Mouse (Mus musculus) limb, embryonic 14.5 days (tissue): ENCODE results near the gene Mrvi1. TPM values are rescaled to one million over a fixed set of nuclear protein-coding genes. Genes with fewer than 3 reads are reported as not detected.

Experiments
- ATAC-seq: fragments of 200-750 bp; cut with Nextera tagmentation; 2 replicates; pipeline ENCODE4 v1.8.0; 2017; ENCODE audit warnings: low read depth, moderate number of reproducible peaks, moderate TSS enrichment; ENCODE audit not compliant: low FRiP score
- DNase-seq: peaks from one replicate; pipeline ENCODE4 v3.0.0-alpha.2; 2015; ENCODE audit warnings: low spot score
- H3K27ac ChIP-seq: fragments of 300-500 bp; sonication (generic); replicated peaks from 2 replicates; pipeline ENCODE4 v1.5.1; 2014; ENCODE audit warnings: low read depth, mild to moderate bottlenecking, low read length, moderate library complexity, mixed read lengths
- H3K27me3 ChIP-seq: fragments of 300-500 bp; sonication (generic); 2 replicates; pipeline ENCODE4 v1.6.1; 2014; ENCODE audit warnings: low read length, mixed read lengths; ENCODE audit not compliant: control insufficient read depth, insufficient read depth
- H3K36me3 ChIP-seq: fragments of 300-500 bp; sonication (generic); 2 replicates; pipeline ENCODE4 v1.6.1; 2014; ENCODE audit warnings: mild to moderate bottlenecking, low read length, moderate library complexity, mixed read lengths; ENCODE audit not compliant: control insufficient read depth, insufficient read depth
- H3K4me1 ChIP-seq: fragments of 300-500 bp; sonication (generic); 2 replicates; pipeline ENCODE4 v1.6.1; 2014; ENCODE audit warnings: antibody characterized with exemption, low read length, mixed read lengths; ENCODE audit not compliant: control insufficient read depth, insufficient read depth
- H3K4me2 ChIP-seq: fragments of 300-500 bp; sonication (generic); replicated peaks from 2 replicates; pipeline ENCODE4 v1.6.1; 2014; ENCODE audit warnings: low read depth, mild to moderate bottlenecking, low read length, moderate library complexity; ENCODE audit not compliant: severe bottlenecking
- H3K4me3 ChIP-seq: fragments of 300-500 bp; sonication (generic); replicated peaks from 2 replicates; pipeline ENCODE4 v1.5.1; 2014; ENCODE audit warnings: low read length
- H3K9ac ChIP-seq: fragments of 300-500 bp; sonication (generic); 2 replicates; pipeline ENCODE4 v1.6.1; 2014; ENCODE audit warnings: mild to moderate bottlenecking, low read depth, low read length, moderate library complexity; ENCODE audit not compliant: severe bottlenecking
- H3K9me3 ChIP-seq: fragments of 300-500 bp; sonication (generic); 2 replicates; pipeline ENCODE4 v1.6.1; 2016; ENCODE audit warnings: low read length; ENCODE audit not compliant: control insufficient read depth
- POLR2A ChIP-seq: fragments of 200-500 bp; IDR thresholded peaks from 2 replicates; pipeline ENCODE4 v1.8.0; 2012; ENCODE audit warnings: inconsistent platforms, mild to moderate bottlenecking, moderate library complexity, borderline replicate concordance; ENCODE audit not compliant: insufficient read depth, insufficient read length; ENCODE audit errors: extremely low read depth
- WGBS: fragments of 180-500 bp; shearing (Covaris S2); extraction: QIAGEN DNeasy Blood & Tissue Kit; methylation state at CpG from one replicate; pipeline ENCODE4 v1.1.7; 2014; 5-methylcytosine and 5-hydroxymethylcytosine counted together
- polyA plus RNA-seq, 2 experiments: library from polyadenylated mRNA; depleted of rRNA in 1 of 2; stranded (reverse) in 1 of 2; unstranded in 1 of 2; fragments of >200 nt; fragmentation: Nextera tagmentation in 1 of 2; extraction: Ambion mirVana in 1 of 2; gene quantifications; 2 replicates each; pipeline versions ENCODE4 v1.2.1 to v1.2.3; 2012 to 2014

The Mrvi1 gene
- polyA plus RNA-seq, 2 experiments: 1.0 to 1.2 TPM

DNA sequence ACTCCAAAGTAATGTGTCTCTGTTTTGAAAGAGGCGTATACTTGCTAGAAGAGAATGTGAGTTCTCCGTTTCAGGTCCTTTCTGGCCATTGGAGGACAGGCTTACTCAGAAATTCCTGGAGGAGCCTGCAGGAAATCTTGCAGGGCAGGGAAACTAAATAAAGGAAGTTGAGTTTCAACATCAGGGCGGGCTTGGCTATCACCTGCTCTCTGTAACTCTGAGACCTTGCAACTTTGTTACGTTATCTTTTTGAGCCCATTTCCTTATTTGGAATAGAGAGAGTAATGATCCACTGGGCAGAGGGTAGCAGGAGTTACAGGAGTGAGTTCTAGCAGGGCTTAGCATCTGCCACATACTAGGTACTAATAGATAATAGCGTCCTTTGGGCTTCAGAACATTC is 122.1 kb downstream of the Mrvi1 start:
- Histone ChIP-seq H3K4me2 (no peak overlapping the region), H3K4me1 (no peaks in the 10 kb centered on the region), H3K27ac (no peak overlapping the region), H3K27me3 (no peaks in the 10 kb centered on the region), H3K9me3 (no peaks in the 10 kb centered on the region), H3K4me3 (no peak overlapping the region), H3K36me3 (no peaks in the 10 kb centered on the region), H3K9ac (no peak overlapping the region)
- ATAC-seq (no peak), DNase-seq (no peak)
- TF ChIP-seq POLR2A: no peak
- 54% methylated on average over 5 of the region's 5 CpGs for WGBS

DNA sequence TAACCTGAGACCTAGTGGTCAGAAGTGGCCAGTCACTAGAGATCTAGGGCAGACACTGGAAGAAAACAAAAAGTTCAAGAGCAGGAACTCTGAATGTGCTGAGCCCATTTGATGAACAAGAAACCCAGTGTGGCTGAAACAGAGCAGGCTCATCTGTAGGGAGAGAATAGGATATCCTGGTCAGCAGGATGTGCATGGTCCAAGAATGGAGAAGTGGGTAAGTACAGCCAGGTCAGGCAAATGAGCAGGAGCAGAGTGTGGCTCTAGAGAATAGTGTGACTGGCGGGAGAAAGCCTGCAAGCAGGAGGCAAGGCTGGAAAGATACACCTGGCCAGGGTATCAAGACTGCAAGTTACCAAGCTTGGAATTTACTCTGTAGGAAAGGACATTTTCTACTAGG is 126.7 kb downstream of the Mrvi1 start:
- H3K9ac ChIP-seq: no peak overlapping the region
- no peaks in the 10 kb centered on the region for H3K36me3 ChIP-seq
- no peak overlapping the region for H3K27ac ChIP-seq
- H3K4me1 ChIP-seq: peaks cover 4% of the 10 kb centered on the region
- ATAC-seq (no peak), DNase-seq (no peak)
- H3K27me3 ChIP-seq: no peaks in the 10 kb centered on the region
- H3K4me3 ChIP-seq: no peak overlapping the region
- H3K4me2 ChIP-seq: no peak overlapping the region
- TF ChIP-seq POLR2A: no peak
- WGBS: 62% methylated on average over 1 of the region's 1 CpGs
- no peaks in the 10 kb centered on the region for H3K9me3 ChIP-seq

DNA sequence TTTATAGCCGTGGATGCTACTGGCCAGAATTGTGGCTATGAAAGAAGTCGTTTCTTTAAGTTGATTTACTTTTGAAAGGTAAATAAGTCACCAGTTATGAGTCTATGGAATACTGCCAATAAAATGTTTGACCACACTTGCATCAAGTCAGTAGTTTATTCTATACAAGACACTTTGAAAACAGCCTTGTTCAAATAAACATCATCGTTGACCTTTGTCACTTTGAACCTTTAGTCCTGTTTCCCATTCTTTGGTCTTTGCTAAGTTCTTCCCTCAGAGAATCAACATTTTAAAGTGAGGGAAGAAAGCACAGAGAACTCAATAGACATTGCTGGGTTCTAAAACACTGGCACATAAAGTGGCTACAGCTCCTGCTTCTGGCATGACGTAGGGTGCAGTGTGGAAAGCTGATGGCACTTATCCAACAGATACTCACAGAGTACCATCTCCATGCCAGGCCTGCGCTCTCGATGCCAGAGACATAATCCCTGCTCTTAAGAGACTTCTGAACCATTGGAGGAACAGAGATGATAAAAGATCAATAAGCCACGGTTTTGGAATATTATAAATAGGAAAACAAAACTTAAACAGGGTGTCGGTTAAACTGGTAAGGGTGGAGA is 127.2 kb downstream of the Mrvi1 start:
- Histone ChIP-seq H3K27ac (no peak overlapping the region), H3K27me3 (no peaks in the 10 kb centered on the region), H3K9me3 (no peaks in the 10 kb centered on the region), H3K4me1 (peaks cover 4% of the 10 kb centered on the region), H3K4me2 (no peak overlapping the region), H3K9ac (no peak overlapping the region), H3K36me3 (no peaks in the 10 kb centered on the region), H3K4me3 (no peak overlapping the region)
- DNase-seq (no peak), ATAC-seq (no peak)
- 82% methylated on average over 8 of the region's 8 CpGs for WGBS
- no peak for TF ChIP-seq POLR2A

DNA sequence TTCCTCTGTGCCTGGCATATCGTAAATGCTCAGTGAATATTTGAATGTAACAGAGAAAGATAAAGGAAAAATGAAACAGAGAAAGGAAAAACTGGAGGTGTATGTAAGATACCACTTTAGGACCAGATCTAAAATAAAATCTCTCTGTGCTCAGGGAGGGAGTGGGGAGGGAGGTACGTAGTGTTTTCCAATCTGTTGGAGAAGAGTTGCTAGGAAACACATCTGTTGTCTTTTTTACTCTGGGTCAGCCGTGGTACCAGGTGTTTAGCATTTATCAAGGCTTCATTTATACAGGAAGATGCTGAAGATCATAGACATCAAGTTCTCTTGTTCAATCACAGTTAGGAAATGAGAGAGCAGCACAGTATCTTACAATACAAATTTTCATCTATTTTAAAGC is 127.7 kb downstream of the Mrvi1 start:
- no peak for TF ChIP-seq POLR2A
- peaks cover 4% of the 10 kb centered on the region for H3K4me1 ChIP-seq
- H3K27ac ChIP-seq: no peak overlapping the region
- H3K27me3 ChIP-seq: no peaks in the 10 kb centered on the region
- no peak for DNase-seq
- no peak overlapping the region for H3K9ac ChIP-seq
- no peaks in the 10 kb centered on the region for H3K9me3 ChIP-seq
- H3K4me3 ChIP-seq: no peak overlapping the region
- no peak overlapping the region for H3K4me2 ChIP-seq
- no peak for ATAC-seq
- WGBS: 51% methylated on average over 3 of the region's 3 CpGs
- no peaks in the 10 kb centered on the region for H3K36me3 ChIP-seq

DNA sequence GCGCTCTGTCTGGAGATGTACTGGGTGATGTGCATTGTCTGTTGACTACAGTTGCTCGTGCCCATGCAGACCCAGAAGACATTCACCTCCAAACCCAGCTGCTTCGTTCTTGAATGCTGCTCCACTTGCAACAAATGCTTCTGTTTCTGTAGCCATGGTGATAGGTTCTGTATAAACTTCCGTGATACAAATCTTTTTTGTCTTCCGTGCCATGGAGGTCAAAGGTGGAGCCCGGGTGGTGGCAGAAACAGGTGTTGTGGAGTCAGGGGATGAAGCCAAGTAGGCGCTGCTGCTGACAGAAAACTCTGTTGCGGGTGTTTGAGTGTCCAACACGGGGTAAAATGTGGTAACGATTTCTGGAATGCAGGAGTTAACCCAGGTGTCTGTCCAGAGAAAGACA is 128.7 kb downstream of the Mrvi1 start:
- no peak overlapping the region for H3K9ac ChIP-seq
- no peak for TF ChIP-seq POLR2A
- ATAC-seq (no peak), DNase-seq (no peak)
- H3K4me3 ChIP-seq: no peak overlapping the region
- H3K36me3 ChIP-seq: no peaks in the 10 kb centered on the region
- peaks cover 4% of the 10 kb centered on the region for H3K4me1 ChIP-seq
- no peaks in the 10 kb centered on the region for H3K9me3 ChIP-seq
- no peak overlapping the region for H3K27ac ChIP-seq
- no peak overlapping the region for H3K4me2 ChIP-seq
- 66% methylated on average over 10 of the region's 10 CpGs for WGBS
- no peaks in the 10 kb centered on the region for H3K27me3 ChIP-seq
